Mouse (Mus musculus) lung, adult 18-20 months (tissue): ENCODE data around the gene Adk.
A peak's percentile ranks its signal among the peaks of the same experiment; 100 is the strongest.

ENCODE experiments used
- DNase-seq, 2 experiments: peaks; one replicate each; pipeline ENCODE4 v3.0.0; 2022; ENCODE audit warnings: mixed read lengths in 2 of 2

Gene Adk

GRCm38 (mm10) chr14:21102666-21103203, 50.4 kb downstream of the Adk start:
- DNase-seq = no peak

GRCm38 (mm10) chr14:21105049-21105448, 52.7 kb downstream of the Adk start:
- DNase-seq = no peak

- DNase-seq = no peak
Observed at GRCm38 (mm10) chr14:21106582-21106981, 54.2 kb downstream of the Adk start.

GRCm38 (mm10) chr14:21107551-21107950, 55.2 kb downstream of the Adk start:
- DNase-seq = no peak

- no peak for DNase-seq
Observed at GRCm38 (mm10) chr14:21110492-21110891, 58.1 kb downstream of the Adk start.

GRCm38 (mm10) chr14:21111500-21111899, 59.1 kb downstream of the Adk start:
- DNase-seq = no peak

- DNase-seq = no peak
Observed at GRCm38 (mm10) chr14:21112174-21112573, 59.8 kb downstream of the Adk start.

GRCm38 (mm10) chr14:21112742-21113141, 60.4 kb downstream of the Adk start:
- DNase-seq = peak in 1 of 2 experiments; percentile 49

GRCm38 (mm10) chr14:21114339-21114738, 62.0 kb downstream of the Adk start:
- DNase-seq = no peak

- DNase-seq = no peak
Observed at GRCm38 (mm10) chr14:21115318-21115717, 62.9 kb downstream of the Adk start.

- DNase-seq = peak; percentile 13 to 37
Observed at GRCm38 (mm10) chr14:21115888-21116460, 63.6 kb downstream of the Adk start.

GRCm38 (mm10) chr14:21118095-21118494, 65.7 kb downstream of the Adk start:
- no peak for DNase-seq

- DNase-seq = no peak
Observed at GRCm38 (mm10) chr14:21119653-21120313, 67.4 kb downstream of the Adk start.

GRCm38 (mm10) chr14:21120473-21120872, 68.1 kb downstream of the Adk start:
- peak in 1 of 2 experiments; percentile 37 for DNase-seq

GRCm38 (mm10) chr14:21127215-21127614, 74.8 kb downstream of the Adk start:
- DNase-seq = no peak

- peak in 1 of 2 experiments; percentile 56 for DNase-seq
Observed at GRCm38 (mm10) chr14:21136906-21137305, 84.5 kb downstream of the Adk start.

GRCm38 (mm10) chr14:21142603-21143002, 90.2 kb downstream of the Adk start:
- DNase-seq = no peak

- peak; percentile 10 to 33 for DNase-seq
Observed at GRCm38 (mm10) chr14:21143406-21144115, 91.2 kb downstream of the Adk start.

GRCm38 (mm10) chr14:21147171-21147570, 94.8 kb downstream of the Adk start:
- no peak for DNase-seq

GRCm38 (mm10) chr14:21150301-21150700, 97.9 kb downstream of the Adk start:
- no peak for DNase-seq

- DNase-seq = peak in 1 of 2 experiments; percentile 7
Observed at GRCm38 (mm10) chr14:21152055-21152454, 99.7 kb downstream of the Adk start.

- DNase-seq = no peak
Observed at GRCm38 (mm10) chr14:21165706-21166105, 113.3 kb downstream of the Adk start.

GRCm38 (mm10) chr14:21166114-21166513, 113.7 kb downstream of the Adk start:
- no peak for DNase-seq
